Mouse (Mus musculus) G1E (cell line): Measurements from ENCODE around the gene Cdk5rap2. TPM values are rescaled to one million over a fixed set of nuclear protein-coding genes. Genes with fewer than 3 reads are reported as not detected.

ENCODE experiments used
- ATAC-seq: 2 replicates; pipeline ENCODE4 v1.8.0; 2016; ENCODE audit warnings: mild to moderate bottlenecking; ENCODE audit not compliant: insufficient number of reproducible peaks, poor library complexity, low FRiP score, severe bottlenecking; ENCODE audit errors: extremely low read depth
- DNase-seq: peaks from one replicate; pipeline ENCODE4 v3.0.0; 2012; ENCODE audit warnings: low spot score
- H3K27me3 ChIP-seq: 2 replicates; pipeline ENCODE4 v1.6.1; 2012; ENCODE audit warnings: mild to moderate bottlenecking, low read length, inconsistent platforms; ENCODE audit not compliant: insufficient read depth
- H3K36me3 ChIP-seq: replicated peaks from 2 replicates; pipeline ENCODE3; 2012; ENCODE audit warnings: mild to moderate bottlenecking, inconsistent platforms
- H3K4me1 ChIP-seq: 2 replicates; pipeline ENCODE4 v1.6.1; 2012; ENCODE audit warnings: low read depth, low read length, inconsistent platforms, mixed read lengths; ENCODE audit not compliant: insufficient read depth
- H3K4me3 ChIP-seq: 2 replicates; pipeline ENCODE4 v1.5.1; 2012; ENCODE audit warnings: low read depth, mild to moderate bottlenecking, inconsistent platforms, low read length, moderate library complexity, mixed read lengths
- H3K9me3 ChIP-seq: replicated peaks from 2 replicates; pipeline ENCODE4 v1.6.1; 2012; ENCODE audit warnings: inconsistent platforms
- CTCF ChIP-seq: IDR thresholded peaks from 2 replicates; pipeline ENCODE4 v1.5.1; 2012; ENCODE audit warnings: low read depth, low read length, inconsistent platforms, mixed read lengths
- GATA1 ChIP-seq: IDR thresholded peaks from 2 replicates; pipeline ENCODE4 v1.6.1; 2012; ENCODE audit warnings: borderline replicate concordance, low read length, inconsistent platforms, mixed read lengths
- GATA2 ChIP-seq: IDR thresholded peaks from 2 replicates; pipeline ENCODE4 v1.6.1; 2012; ENCODE audit warnings: low read depth, low read length, inconsistent platforms, borderline replicate concordance
- POLR2AphosphoS5 ChIP-seq: IDR thresholded peaks from 2 replicates; pipeline ENCODE4 v1.6.1; 2012; ENCODE audit warnings: low read depth, low read length, inconsistent platforms; ENCODE audit not compliant: insufficient replicate concordance
- TAL1 ChIP-seq: conservative IDR thresholded peaks from 2 replicates; pipeline ENCODE4 v1.6.1; 2012; ENCODE audit warnings: low read depth, low read length, inconsistent platforms, mixed read lengths
- polyA plus RNA-seq: library from polyadenylated mRNA; stranded (reverse); fragments of >175 nt; gene quantifications from 2 replicates; pipeline ENCODE4 v1.2.3, GENCODE M21; 2012
- total RNA-seq, 2 experiments: library from RNA; stranded (forward) in 1 of 2; stranded (reverse) in 1 of 2; fragments of 200-1000 nt in 1 of 2; fragments of >200 nt in 1 of 2; fragmentation: Nextera tagmentation in 1 of 2; gene quantifications; 2 replicates each; pipeline ENCODE4 v1.2.3; 2014 to 2017

Gene Cdk5rap2
- total and polyA plus RNA-seq, 3 experiments = 5.6 to 39.9 (median 29.3) TPM

DNA sequence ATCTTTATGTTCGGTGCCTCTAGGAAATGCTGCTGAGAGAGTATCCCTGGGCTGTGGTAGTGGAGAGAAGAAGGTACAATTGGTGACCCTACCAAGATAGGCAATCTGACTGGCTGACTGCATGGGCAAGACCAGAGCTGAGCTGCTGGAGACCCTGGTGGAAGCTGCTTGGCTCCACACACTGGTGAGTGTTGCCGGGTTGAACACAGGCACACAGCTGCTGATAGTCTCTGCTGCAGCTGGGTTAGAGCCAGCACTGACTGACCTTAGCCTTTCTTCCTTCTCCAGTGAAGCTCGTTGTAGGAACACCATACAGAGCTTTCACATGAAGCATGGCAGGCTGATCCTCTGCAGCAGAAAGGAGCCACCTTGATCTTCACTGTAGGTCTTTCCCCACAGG, 182.6 kb downstream of the Cdk5rap2 start:
- TF ChIP-seq POLR2AphosphoS5 (no peak), GATA2 (no peak), CTCF (no peak), TAL1 (no peak), GATA1 (no peak)
- Histone ChIP-seq H3K9me3 (no peaks in the 10 kb centered on the region), H3K4me1 (no peaks in the 10 kb centered on the region), H3K27me3 (no peaks in the 10 kb centered on the region), H3K4me3 (no peak overlapping the region), H3K36me3 (peaks cover 82% of the 10 kb centered on the region)
- ATAC-seq (no peak), DNase-seq (no peak)

DNA sequence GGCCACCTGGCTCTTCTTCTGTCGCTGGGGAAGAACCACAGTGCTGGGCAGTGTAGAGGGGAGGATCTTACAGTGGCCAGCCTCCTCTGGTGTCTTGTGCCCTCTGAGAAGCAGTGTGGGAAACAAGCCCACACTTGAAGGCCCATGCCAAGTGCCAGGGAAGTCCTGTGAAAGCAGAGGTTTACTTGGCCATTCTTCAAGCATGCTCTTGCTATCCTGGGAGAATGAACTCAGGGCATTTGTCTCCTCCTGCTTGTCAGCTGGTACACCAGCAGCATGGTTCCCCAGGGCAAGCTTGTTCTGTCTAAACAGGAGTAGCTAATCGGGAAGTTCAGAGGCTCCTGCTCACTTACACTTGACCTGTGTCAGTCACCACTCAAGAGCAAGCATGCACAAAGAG, 185.7 kb downstream of the Cdk5rap2 start:
- H3K27me3 ChIP-seq = no peaks in the 10 kb centered on the region
- no peaks in the 10 kb centered on the region for H3K9me3 ChIP-seq
- no peak for DNase-seq
- no peaks in the 10 kb centered on the region for H3K4me1 ChIP-seq
- TF ChIP-seq GATA1 = no peak
- TF ChIP-seq CTCF = no peak
- TF ChIP-seq POLR2AphosphoS5 = no peak
- no peak for TF ChIP-seq TAL1
- no peak for TF ChIP-seq GATA2
- peaks cover 89% of the 10 kb centered on the region for H3K36me3 ChIP-seq
- no peak overlapping the region for H3K4me3 ChIP-seq
- no peak for ATAC-seq

DNA sequence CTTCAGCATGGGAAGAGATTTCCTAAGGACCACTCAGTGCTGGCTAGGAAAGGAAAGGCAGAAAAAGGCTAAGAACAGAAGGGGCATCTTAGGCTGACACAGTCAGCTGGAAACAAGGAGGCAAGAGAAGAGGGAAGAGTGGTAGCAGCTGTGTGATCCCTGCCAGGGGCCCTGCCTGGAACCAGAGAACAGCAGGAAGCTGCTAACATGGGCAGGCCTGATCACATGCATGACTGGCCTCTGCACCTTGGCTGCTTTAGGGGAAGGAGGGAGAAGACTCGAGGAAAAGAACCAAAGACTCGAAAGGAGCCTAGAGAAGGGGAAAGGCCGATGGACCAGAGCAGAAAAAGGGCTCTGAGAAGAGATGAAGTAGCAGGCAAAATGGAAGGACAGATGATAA, 188.4 kb downstream of the Cdk5rap2 start:
- no peaks in the 10 kb centered on the region for H3K9me3 ChIP-seq
- no peak overlapping the region for H3K4me3 ChIP-seq
- no peak for TF ChIP-seq TAL1
- TF ChIP-seq POLR2AphosphoS5 = no peak
- TF ChIP-seq CTCF = no peak
- no peak for TF ChIP-seq GATA2
- no peak for TF ChIP-seq GATA1
- DNase-seq (no peak), ATAC-seq (no peak)
- H3K27me3 ChIP-seq = no peaks in the 10 kb centered on the region
- peaks cover 72% of the 10 kb centered on the region for H3K36me3 ChIP-seq
- no peaks in the 10 kb centered on the region for H3K4me1 ChIP-seq

DNA sequence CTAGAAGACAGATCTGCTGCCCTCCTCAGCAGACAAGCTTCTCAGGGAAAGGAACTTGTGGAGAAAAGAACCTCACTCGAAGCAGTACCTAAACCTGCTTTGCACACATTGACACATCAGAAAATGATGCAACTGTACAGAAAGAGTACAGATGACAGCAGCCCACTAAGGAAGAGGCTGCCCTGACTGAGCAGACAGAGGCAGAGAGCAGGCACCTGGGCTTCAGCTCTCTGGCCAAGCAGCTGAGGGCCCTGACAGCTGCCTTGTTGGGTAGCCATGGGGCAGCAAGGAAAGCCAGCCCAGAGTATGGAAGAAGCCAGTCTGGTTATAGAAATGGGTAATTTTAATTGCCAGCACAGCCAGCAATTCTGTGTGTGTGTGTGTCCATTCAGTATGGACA, 188.9 kb downstream of the Cdk5rap2 start:
- Histone ChIP-seq H3K36me3 (peaks cover 67% of the 10 kb centered on the region), H3K4me3 (no peak overlapping the region), H3K9me3 (no peaks in the 10 kb centered on the region), H3K4me1 (no peaks in the 10 kb centered on the region), H3K27me3 (no peaks in the 10 kb centered on the region)
- ATAC-seq (no peak), DNase-seq (no peak)
- no peak for TF ChIP-seq POLR2AphosphoS5
- no peak for TF ChIP-seq CTCF
- no peak for TF ChIP-seq GATA2
- no peak for TF ChIP-seq GATA1
- no peak for TF ChIP-seq TAL1

DNA sequence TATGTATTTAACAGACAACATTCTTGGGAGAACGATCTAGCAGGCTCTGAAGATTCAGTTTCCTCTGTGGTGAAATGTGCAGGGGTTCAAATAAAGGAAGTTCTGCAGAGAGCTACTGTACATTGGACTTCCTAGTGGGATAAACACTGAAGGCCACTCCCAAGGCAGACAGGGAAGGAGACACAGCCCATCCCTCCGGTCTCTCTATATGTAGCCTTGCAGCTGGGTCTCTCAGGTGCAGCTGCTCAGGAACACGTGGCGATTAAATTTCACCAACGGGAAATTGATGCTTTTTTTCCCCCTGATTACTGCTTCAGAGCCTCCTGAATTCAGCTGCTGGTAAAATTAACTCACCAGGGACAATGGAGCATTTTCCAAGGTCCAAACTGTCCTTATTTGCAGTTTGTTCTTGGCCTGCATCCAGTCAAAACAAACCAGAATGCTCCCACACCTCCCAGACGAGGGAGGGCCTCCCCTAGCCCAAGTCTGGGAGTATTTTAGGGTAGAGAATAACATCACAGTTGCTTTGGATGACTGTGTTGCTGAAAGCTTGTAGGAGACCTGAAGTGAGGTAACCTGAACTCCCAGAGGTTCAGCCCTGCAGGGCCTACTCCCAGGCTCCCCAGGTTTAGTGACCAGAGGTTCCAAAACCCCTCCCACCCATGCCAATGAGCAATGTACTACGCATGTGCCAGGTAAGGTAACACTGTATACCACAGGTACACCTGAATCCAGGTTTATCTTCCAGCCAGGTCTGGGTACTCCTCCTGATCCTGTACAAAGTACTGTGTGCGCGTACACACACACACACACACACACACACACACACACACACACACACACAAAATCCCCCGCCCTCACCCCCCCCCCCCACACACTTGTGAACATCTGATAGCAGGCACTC, 189.7 kb downstream of the Cdk5rap2 start:
- Histone ChIP-seq H3K27me3 (no peaks in the 10 kb centered on the region), H3K9me3 (no peaks in the 10 kb centered on the region), H3K4me3 (no peak overlapping the region), H3K36me3 (peaks cover 59% of the 10 kb centered on the region), H3K4me1 (no peaks in the 10 kb centered on the region)
- ATAC-seq (no peak), DNase-seq (no peak)
- TF ChIP-seq GATA1 (no peak), TAL1 (no peak), CTCF (no peak), POLR2AphosphoS5 (no peak), GATA2 (no peak)

DNA sequence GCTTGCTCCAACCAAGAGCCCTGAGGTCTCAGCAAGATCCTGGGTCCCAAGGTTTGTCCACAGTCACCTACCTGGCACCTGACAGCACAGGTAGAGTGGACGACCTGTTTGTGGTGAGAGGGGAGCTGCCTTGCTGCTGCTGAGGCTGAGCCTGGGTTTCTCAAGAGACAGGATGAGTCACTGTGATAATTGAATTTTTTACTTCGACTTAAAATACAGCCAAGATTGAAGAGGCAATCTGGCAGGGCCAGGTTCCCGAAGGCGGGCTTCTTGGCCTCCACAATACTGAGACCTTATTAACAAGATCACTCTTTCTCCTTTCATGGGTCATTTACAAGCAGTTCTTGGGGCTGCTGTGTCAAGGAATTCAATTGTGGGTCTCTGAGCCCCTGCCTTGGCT, 190.5 kb downstream of the Cdk5rap2 start:
- DNase-seq (no peak), ATAC-seq (no peak)
- Histone ChIP-seq H3K4me3 (no peak overlapping the region), H3K4me1 (no peaks in the 10 kb centered on the region), H3K9me3 (no peaks in the 10 kb centered on the region), H3K36me3 (peaks cover 52% of the 10 kb centered on the region), H3K27me3 (0 out of 2 replicates have a peak, but pooled peaks cover 4% of the 10 kb centered on the region)
- no peak for TF ChIP-seq CTCF
- no peak for TF ChIP-seq POLR2AphosphoS5
- TF ChIP-seq GATA2 = no peak
- TF ChIP-seq GATA1 = no peak
- no peak for TF ChIP-seq TAL1
